Mouse (Mus musculus) lung, embryonic 15.5 days (tissue): Measurements from ENCODE around the gene Dand5. TPM values are rescaled to one million over a fixed set of nuclear protein-coding genes. Genes with fewer than 3 reads are reported as not detected.

Source experiments
- ATAC-seq: fragments of 200-750 bp; cut with Nextera tagmentation; 2 replicates; pipeline ENCODE4 v1.8.0; 2017; ENCODE audit warnings: moderate number of reproducible peaks, borderline replicate concordance; ENCODE audit not compliant: low FRiP score, low TSS enrichment; ENCODE audit errors: extremely low read depth
- H3K27ac ChIP-seq: fragments of 300-500 bp; sonication (generic); 2 replicates; pipeline ENCODE4 v1.5.1; 2015; ENCODE audit warnings: moderate library complexity, mild to moderate bottlenecking, inconsistent platforms
- H3K27me3 ChIP-seq: fragments of 300-500 bp; sonication (generic); 2 replicates; pipeline ENCODE4 v1.6.1; 2015; ENCODE audit warnings: inconsistent platforms
- H3K36me3 ChIP-seq: fragments of 300-500 bp; sonication (generic); 2 replicates; pipeline ENCODE4 v1.6.1; 2015; ENCODE audit warnings: inconsistent platforms
- H3K4me1 ChIP-seq: fragments of 300-500 bp; sonication (generic); 2 replicates; pipeline ENCODE4 v1.6.1; 2015; ENCODE audit warnings: inconsistent platforms
- H3K4me2 ChIP-seq: fragments of 300-500 bp; sonication (generic); 2 replicates; pipeline ENCODE4 v1.6.1; 2015; ENCODE audit warnings: inconsistent platforms, mild to moderate bottlenecking, moderate library complexity
- H3K4me3 ChIP-seq: fragments of 300-500 bp; sonication (generic); 2 replicates; pipeline ENCODE4 v1.5.1; 2015; ENCODE audit warnings: mild to moderate bottlenecking, inconsistent platforms
- H3K9ac ChIP-seq: fragments of 300-500 bp; sonication (generic); 2 replicates; pipeline ENCODE4 v1.6.1; 2015; ENCODE audit warnings: inconsistent platforms
- H3K9me3 ChIP-seq: fragments of 300-500 bp; sonication (generic); 2 replicates; pipeline ENCODE4 v1.6.1; 2016; ENCODE audit warnings: inconsistent platforms
- WGBS: fragments of 180-500 bp; shearing (Covaris S2); methylation state at CpG from one replicate; pipeline ENCODE4 v1.1.7; 2015; 5-methylcytosine and 5-hydroxymethylcytosine counted together
- polyA plus RNA-seq: library from polyadenylated mRNA; unstranded; fragments of >200 nt; fragmentation: Nextera tagmentation; extraction: Ambion mirVana; gene quantifications from 2 replicates; pipeline ENCODE4 v1.2.1, GENCODE M21; 2015

The Dand5 gene
- polyA plus RNA-seq, 1 experiment from 2014 or later: 6.0 TPM

DNA sequence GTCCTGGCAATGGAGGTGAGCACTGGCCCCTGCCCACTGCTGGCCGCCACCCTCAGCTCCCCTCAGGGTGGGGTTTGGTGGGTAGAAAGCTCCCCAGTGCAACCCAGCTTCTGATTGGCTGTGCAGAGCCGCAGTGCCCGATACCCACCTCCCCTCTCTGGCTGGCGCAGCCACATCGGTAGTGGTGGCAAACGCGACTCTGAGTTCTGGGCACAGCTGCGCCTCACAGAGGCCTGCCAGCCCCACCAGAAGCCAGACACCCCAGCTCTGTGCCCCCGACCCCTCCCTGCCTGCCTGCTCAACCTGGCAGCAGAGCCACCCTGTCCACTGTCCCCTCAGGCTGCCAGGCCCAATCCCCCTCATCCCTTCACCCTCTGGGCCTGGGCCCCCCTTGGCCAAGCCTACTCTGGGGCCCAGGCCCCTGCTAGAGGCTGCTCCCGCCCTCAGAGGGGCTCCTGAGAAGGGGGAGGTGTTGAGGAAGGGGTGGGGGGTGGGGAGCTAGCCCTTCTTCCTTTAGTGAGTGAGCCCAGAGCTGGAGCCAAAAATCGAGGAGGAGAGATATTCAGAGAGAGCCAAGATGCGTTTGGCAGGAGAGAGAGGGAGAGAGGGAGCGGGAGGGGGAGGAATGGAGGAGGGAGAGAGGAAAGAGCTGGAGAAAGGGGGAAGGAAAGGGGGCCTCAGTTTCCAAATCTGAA is 28.7 kb downstream of the Dand5 start:
- Histone ChIP-seq H3K27me3 (no peaks in the 10 kb centered on the region), H3K4me3 (peak overlapping the region; percentile 10; the same call in 1 of the 2 replicates), H3K4me2 (peak overlapping the region; percentile 51), H3K4me1 (peaks cover 84% of the 10 kb centered on the region), H3K36me3 (peaks cover 5% of the 10 kb centered on the region; the same call in 1 of the 2 replicates), H3K27ac (peak overlapping the region; percentile 89), H3K9ac (0 out of 2 replicates have a peak overlapping the region, but pooled peaks have one; percentile 8), H3K9me3 (no peaks in the 10 kb centered on the region)
- ATAC-seq: peak; percentile 82
- 38% methylated on average over 13 of the region's 13 CpGs for WGBS

DNA sequence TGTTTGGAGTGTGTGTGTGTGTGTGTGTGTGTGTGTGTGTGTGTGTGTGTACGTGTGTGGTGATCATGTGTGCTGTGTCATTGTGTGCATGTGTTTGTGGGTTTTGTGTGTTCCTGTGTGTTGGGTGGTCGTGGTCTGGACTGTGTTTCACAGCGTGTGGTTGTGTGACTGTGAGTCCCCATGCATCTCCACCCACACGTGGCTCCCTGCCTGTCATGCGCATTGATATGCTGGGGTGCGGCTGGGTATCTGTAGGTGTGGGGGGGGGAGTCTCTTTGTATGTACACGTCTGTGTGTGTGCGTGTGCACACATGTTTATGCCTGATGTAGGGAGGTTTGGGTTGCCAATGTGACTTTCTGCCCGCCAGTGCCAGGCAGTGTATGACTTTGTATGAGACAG is 29.5 kb downstream of the Dand5 start:
- peaks cover 5% of the 10 kb centered on the region; the same call in 1 of the 2 replicates for H3K36me3 ChIP-seq
- no peak for ATAC-seq
- no peak overlapping the region for H3K9ac ChIP-seq
- no peak overlapping the region for H3K4me3 ChIP-seq
- peaks cover 3% of the 10 kb centered on the region; the same call in 1 of the 2 replicates for H3K27me3 ChIP-seq
- no peaks in the 10 kb centered on the region for H3K9me3 ChIP-seq
- H3K4me1 ChIP-seq: peaks cover 84% of the 10 kb centered on the region
- H3K4me2 ChIP-seq: no peak overlapping the region; the same call in 1 of the 2 replicates
- WGBS: 80% methylated on average over 9 of the region's 9 CpGs
- H3K27ac ChIP-seq: no peak overlapping the region

GRCm38 (mm10) chr8:84792429-84792947 is 30.1 kb downstream of the Dand5 start:
- H3K4me2 ChIP-seq: no peak overlapping the region
- H3K4me1 ChIP-seq: peaks cover 84% of the 10 kb centered on the region
- H3K36me3 ChIP-seq: peaks cover 5% of the 10 kb centered on the region; the same call in 1 of the 2 replicates
- ATAC-seq: no peak
- H3K9ac ChIP-seq: no peak overlapping the region
- no peaks in the 10 kb centered on the region for H3K9me3 ChIP-seq
- 77% methylated on average over 12 of the region's 12 CpGs for WGBS
- no peak overlapping the region for H3K27ac ChIP-seq
- no peak overlapping the region for H3K4me3 ChIP-seq
- H3K27me3 ChIP-seq: peaks cover 9% of the 10 kb centered on the region; the same call in 1 of the 2 replicates

DNA sequence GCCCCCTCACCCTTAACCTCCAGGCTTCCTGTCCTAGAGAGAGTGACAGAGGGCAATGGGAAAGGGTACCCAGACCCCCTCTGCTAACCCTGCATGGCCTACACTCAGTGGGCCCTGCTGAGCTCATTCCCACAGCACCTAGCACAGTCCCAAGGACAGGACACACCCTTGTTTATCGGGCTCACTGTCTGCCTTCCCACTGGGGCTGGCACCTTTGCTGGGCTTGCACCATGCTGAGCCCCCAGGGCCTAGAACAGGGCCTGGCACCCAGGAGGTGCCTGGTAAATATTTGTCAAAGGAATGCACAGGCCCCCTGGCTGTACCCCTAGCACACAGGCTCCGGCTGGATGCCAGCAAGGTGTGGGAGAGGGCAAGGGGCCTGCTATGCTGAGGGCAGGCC is 32.1 kb downstream of the Dand5 start:
- Histone ChIP-seq H3K4me3 (no peak overlapping the region), H3K36me3 (no peaks in the 10 kb centered on the region), H3K27ac (no peak overlapping the region), H3K9ac (no peak overlapping the region), H3K9me3 (no peaks in the 10 kb centered on the region), H3K27me3 (peaks cover 29% of the 10 kb centered on the region), H3K4me1 (peaks cover 90% of the 10 kb centered on the region), H3K4me2 (no peak overlapping the region)
- 51% methylated on average over 2 of the region's 2 CpGs for WGBS
- no peak for ATAC-seq

DNA sequence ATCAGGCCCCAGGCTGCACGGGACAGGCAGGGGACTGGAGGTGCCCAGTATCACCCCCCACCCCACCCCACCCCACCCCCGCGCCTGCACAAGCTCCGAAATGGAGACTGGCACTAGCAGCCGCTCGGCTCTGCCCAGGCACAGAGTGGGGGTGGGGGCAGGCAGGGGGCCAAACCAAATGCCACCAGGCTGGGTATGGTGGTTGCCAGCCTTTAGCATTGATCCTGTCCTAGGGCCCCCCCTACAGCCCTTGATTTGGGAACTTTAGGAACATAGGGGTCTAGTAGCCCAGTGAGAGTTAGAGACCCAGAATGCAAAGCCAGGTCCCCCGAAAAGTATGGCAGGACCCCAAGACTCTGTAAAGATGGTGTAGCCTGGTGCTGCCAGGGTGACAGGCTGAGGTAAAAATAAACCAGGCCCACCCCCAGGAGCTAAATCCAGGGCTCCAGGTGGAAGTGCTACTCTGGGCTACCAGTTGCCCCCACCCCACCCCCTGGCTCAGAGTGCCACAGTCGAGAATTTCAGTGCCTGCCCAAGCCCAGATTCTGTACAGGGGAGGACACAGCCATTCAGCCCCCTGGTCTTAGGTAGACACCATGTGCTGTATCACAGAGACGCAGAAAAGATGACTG is 32.7 kb downstream of the Dand5 start:
- WGBS: 74% methylated on average over 9 of the region's 9 CpGs
- H3K27ac ChIP-seq: 0 out of 2 replicates have a peak overlapping the region, but pooled peaks have one; percentile 64
- H3K9ac ChIP-seq: no peak overlapping the region
- peaks cover 92% of the 10 kb centered on the region for H3K4me1 ChIP-seq
- peaks cover 34% of the 10 kb centered on the region for H3K27me3 ChIP-seq
- ATAC-seq: no peak
- H3K9me3 ChIP-seq: no peaks in the 10 kb centered on the region
- H3K4me2 ChIP-seq: no peak overlapping the region
- H3K36me3 ChIP-seq: no peaks in the 10 kb centered on the region
- H3K4me3 ChIP-seq: no peak overlapping the region

DNA sequence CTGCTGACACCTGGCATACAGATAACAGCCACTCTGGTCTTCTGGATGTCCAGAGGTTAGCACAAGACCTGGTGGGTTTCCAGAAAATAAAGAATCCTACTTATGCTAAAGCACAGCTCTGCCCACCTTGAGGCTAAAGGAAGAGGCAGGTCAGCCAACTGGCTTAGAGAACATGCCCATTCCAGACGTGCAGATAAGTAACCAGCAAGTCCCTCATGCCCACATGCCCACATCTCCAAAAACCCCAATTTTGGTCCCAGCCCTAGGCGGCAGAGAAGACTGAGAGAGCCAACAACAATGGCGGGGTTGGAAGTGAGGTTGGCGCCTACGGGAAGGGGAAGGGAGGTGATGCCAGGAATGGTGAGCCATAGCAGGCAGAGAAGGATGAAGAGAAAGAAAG is 33.3 kb downstream of the Dand5 start:
- WGBS: 57% methylated on average over 5 of the region's 5 CpGs
- H3K4me1 ChIP-seq: peaks cover 92% of the 10 kb centered on the region
- no peaks in the 10 kb centered on the region for H3K9me3 ChIP-seq
- H3K4me3 ChIP-seq: no peak overlapping the region
- ATAC-seq: no peak
- peaks cover 41% of the 10 kb centered on the region for H3K27me3 ChIP-seq
- H3K36me3 ChIP-seq: no peaks in the 10 kb centered on the region
- H3K27ac ChIP-seq: peak overlapping the region; percentile 64
- H3K9ac ChIP-seq: no peak overlapping the region
- H3K4me2 ChIP-seq: 0 out of 2 replicates have a peak overlapping the region, but pooled peaks have one; percentile 29

DNA sequence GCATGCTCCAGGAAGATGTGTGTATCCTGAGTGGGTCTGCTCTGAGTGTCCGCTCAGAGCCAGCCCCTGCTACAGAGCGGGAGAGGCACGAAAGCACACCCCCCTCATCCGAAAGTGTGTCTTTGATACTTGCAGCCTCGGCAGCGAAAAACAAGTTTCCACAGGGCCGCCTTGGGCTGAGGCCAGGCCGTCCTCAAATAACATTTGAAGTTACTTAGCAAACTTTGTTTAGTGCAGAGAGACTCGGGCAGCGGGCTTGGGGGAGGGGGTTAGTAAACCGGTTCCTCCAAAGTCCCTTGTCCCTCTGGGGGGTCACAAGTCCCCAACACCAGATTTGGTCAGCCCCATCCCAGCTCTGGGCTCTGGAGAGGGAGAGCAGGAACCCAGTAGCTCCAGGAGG is 33.7 kb downstream of the Dand5 start:
- Histone ChIP-seq H3K4me1 (peaks cover 93% of the 10 kb centered on the region), H3K27me3 (peaks cover 44% of the 10 kb centered on the region)
- 10% methylated on average over 11 of the region's 11 CpGs for WGBS

GRCm38 (mm10) chr8:84787523-84788302 is 34.9 kb downstream of the Dand5 start:
- H3K4me1 ChIP-seq: peaks cover 87% of the 10 kb centered on the region
- peaks cover 56% of the 10 kb centered on the region for H3K27me3 ChIP-seq
- WGBS: 69% methylated on average over 14 of the region's 14 CpGs

More for the DNA sequence above, 33.7 kb downstream of the Dand5 start:
- H3K9me3 ChIP-seq: no peaks in the 10 kb centered on the region
- peak; percentile 43 for ATAC-seq
- H3K27ac ChIP-seq: peak overlapping the region; percentile 64
- no peaks in the 10 kb centered on the region for H3K36me3 ChIP-seq
- peak overlapping the region; percentile 29 for H3K4me2 ChIP-seq
- no peak overlapping the region for H3K9ac ChIP-seq
- no peak overlapping the region for H3K4me3 ChIP-seq

DNA sequence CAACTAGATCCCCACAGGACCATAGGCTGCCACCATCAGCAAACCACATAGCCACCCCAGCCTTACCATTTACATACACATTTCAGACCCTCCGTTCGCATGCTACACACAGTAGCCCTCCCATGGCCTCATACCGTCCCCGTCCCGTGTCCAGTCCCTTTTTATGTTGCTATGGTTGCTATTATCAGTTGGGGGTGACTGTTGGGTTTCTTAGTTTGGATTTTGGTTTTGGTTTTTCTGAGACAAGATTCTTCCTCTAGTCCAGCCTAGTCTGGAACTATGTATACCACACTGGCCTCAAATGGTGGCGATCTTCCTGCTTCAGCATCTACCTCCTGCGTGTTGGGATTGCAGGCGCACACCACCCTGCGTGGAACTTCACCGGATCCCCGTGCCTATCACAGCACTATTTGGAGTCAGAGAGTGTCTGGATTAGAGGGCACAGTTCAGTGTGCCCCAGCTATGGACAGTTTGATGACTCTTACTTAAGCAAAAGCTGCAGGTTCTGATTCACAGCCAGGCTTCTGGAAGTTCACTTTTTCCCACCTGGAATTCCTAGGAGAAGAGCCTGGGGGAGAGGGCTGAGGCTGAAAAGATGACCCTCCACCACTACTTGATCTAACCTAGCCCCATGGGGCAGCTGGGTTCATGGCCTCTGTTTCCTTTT is 35.7 kb downstream of the Dand5 start:
- H3K27ac ChIP-seq: 0 out of 2 replicates have a peak overlapping the region, but pooled peaks have one; percentile 27
- peaks cover 82% of the 10 kb centered on the region for H3K4me1 ChIP-seq
- peaks cover 64% of the 10 kb centered on the region for H3K27me3 ChIP-seq
- H3K36me3 ChIP-seq: no peaks in the 10 kb centered on the region
- 0 out of 2 replicates have a peak overlapping the region, but pooled peaks have one; percentile 8 for H3K9ac ChIP-seq
- peak overlapping the region; percentile 26 for H3K4me2 ChIP-seq
- no peak overlapping the region for H3K4me3 ChIP-seq
- ATAC-seq: no peak
- 44% methylated on average over 11 of the region's 11 CpGs for WGBS
- H3K9me3 ChIP-seq: no peaks in the 10 kb centered on the region

More at GRCm38 (mm10) chr8:84787523-84788302, 34.9 kb downstream of the Dand5 start:
- H3K4me2 ChIP-seq: no peak overlapping the region
- H3K27ac ChIP-seq: no peak overlapping the region
- ATAC-seq: no peak
- H3K36me3 ChIP-seq: no peaks in the 10 kb centered on the region
- H3K9ac ChIP-seq: no peak overlapping the region
- H3K9me3 ChIP-seq: no peaks in the 10 kb centered on the region
- H3K4me3 ChIP-seq: no peak overlapping the region

- Histone ChIP-seq H3K27me3 (peaks cover 73% of the 10 kb centered on the region), H3K9me3 (no peaks in the 10 kb centered on the region), H3K4me1 (peaks cover 80% of the 10 kb centered on the region), H3K27ac (peak overlapping the region; percentile 27; the same call in 1 of the 2 replicates), H3K9ac (0 out of 2 replicates have a peak overlapping the region, but pooled peaks have one; percentile 8), H3K4me2 (peak overlapping the region; percentile 26), H3K36me3 (no peaks in the 10 kb centered on the region), H3K4me3 (0 out of 2 replicates have a peak overlapping the region, but pooled peaks have one; percentile 1)
- WGBS: 22% methylated on average over 38 of the region's 38 CpGs
- peak; percentile 51; the same call in 1 of the 2 replicates for ATAC-seq
These were observed 36.6 kb downstream of the Dand5 start for GRCm38 (mm10) chr8:84785756-84786677.
